ENCODE assay signal across 17 mouse cellular contexts in the genomic region with DNA sequence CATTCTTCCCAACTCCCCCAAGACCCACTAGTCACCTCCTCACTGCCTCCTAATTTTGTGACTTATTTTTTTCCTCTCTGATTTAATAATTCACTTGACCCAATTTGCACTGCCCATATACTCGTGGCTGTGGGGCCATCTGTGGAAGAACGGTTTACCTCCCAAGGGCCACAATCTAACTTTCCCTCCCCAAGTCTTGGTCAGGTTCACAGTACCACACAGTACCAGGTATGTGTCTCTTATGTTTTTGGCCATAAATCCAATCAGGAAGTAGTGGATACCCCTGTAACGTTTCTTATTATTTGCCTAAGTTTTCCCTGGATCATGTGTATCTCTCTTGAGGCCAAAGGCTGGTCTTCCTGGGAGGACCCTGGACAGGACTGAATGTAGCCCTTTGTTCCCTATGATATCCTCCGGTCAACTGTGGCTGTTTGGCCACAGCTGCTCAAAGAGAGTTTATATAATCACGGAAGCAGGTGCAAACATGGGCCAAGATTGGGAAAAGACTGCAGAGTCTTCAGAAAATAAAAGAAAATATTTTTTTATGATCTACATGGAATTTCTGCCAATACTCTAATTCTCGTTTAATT. TPM values are rescaled to one million over a fixed set of nuclear protein-coding genes. Genes with fewer than 3 reads are reported as not detected.
A peak's percentile ranks its signal among the peaks of the same experiment; 100 is the strongest.
DNase-seq lines count a peak whose midpoint lies in the region; ATAC-seq and TF ChIP-seq lines count a peak whose summit lies in the region.
"Had no signal": no experiment of that assay in that cellular context is flagged by ENCODE, and none has a peak within 500 bp of the region (broad histone marks: within the 10 kb centered on the region; RNA-seq: fewer than 3 reads in every experiment).

No protein-coding gene starts in this region.

- WGBS in liver, embryonic 13.5 days (ENCODE audit: insufficient replicate concordance) = 52% methylated on average over 6 of the region's 6 CpGs
- WGBS in liver, embryonic 11.5 days = 76% methylated on average over 6 of the region's 6 CpGs
- WGBS in liver, postnatal 0 days (ENCODE audit: insufficient replicate concordance) = 57% methylated on average over 6 of the region's 6 CpGs
- 87% methylated on average over 6 of the region's 6 CpGs for WGBS in forebrain, embryonic 13.5 days

- peaks cover 13% of the 10 kb centered on the region; the same call in 1 of the 2 replicates for H3K4me1 ChIP-seq in liver, embryonic 13.5 days (replicated peaks)
- H3K4me1 ChIP-seq in liver, embryonic 11.5 days (replicated peaks; ENCODE audit: control insufficient read depth, insufficient read depth, low read length) = no peaks in the 10 kb centered on the region
- H3K4me1 ChIP-seq in liver, postnatal 0 days (ENCODE audit: insufficient read depth) = 0 out of 2 replicates have a peak, but pooled peaks cover 2% of the 10 kb centered on the region
- H3K4me1 ChIP-seq in forebrain, embryonic 13.5 days = no peaks in the 10 kb centered on the region
- H3K4me1 ChIP-seq: embryonic facial prominence, embryonic 13.5 days; forebrain, embryonic 12.5 days had no signal

- H3K9ac ChIP-seq in liver, embryonic 13.5 days = no peak overlapping the region
- no peak overlapping the region for H3K9ac ChIP-seq in liver, embryonic 11.5 days (ENCODE audit: low read depth, low read length)
- no peak overlapping the region for H3K9ac ChIP-seq in liver, postnatal 0 days (replicated peaks)
- H3K9ac ChIP-seq in forebrain, embryonic 13.5 days = no peak overlapping the region
- H3K9ac ChIP-seq: embryonic facial prominence, embryonic 13.5 days; forebrain, embryonic 12.5 days; forebrain, postnatal 0 days; heart, embryonic 13.5 days had no signal

- H3K4me2 ChIP-seq in liver, embryonic 13.5 days = no peak overlapping the region
- no peak overlapping the region for H3K4me2 ChIP-seq in liver, embryonic 11.5 days
- no peak overlapping the region for H3K4me2 ChIP-seq in liver, postnatal 0 days (ENCODE audit: low read depth, low read length)
- no peak overlapping the region for H3K4me2 ChIP-seq in forebrain, embryonic 13.5 days
- H3K4me2 ChIP-seq: embryonic facial prominence, embryonic 13.5 days; forebrain, embryonic 12.5 days; heart, embryonic 13.5 days had no signal

- no peak overlapping the region for H3K4me3 ChIP-seq in liver, embryonic 13.5 days (replicated peaks)
- H3K4me3 ChIP-seq in liver, embryonic 11.5 days (ENCODE audit: low read depth, low read length) = no peak overlapping the region
- no peak overlapping the region for H3K4me3 ChIP-seq in liver, postnatal 0 days (ENCODE audit: low read depth, low read length)
- no peak overlapping the region for H3K4me3 ChIP-seq in forebrain, embryonic 13.5 days
- H3K4me3 ChIP-seq: embryonic facial prominence, embryonic 13.5 days; forebrain, embryonic 12.5 days; heart, embryonic 13.5 days had no signal

- no peaks in the 10 kb centered on the region for H3K27me3 ChIP-seq in liver, embryonic 13.5 days
- H3K27me3 ChIP-seq in liver, embryonic 11.5 days (replicated peaks; ENCODE audit: control insufficient read depth, insufficient read depth, low read length) = no peaks in the 10 kb centered on the region
- H3K27me3 ChIP-seq in liver, postnatal 0 days (ENCODE audit: insufficient read depth, low read length) = no peaks in the 10 kb centered on the region
- H3K27me3 ChIP-seq in forebrain, embryonic 13.5 days = no peaks in the 10 kb centered on the region
- H3K27me3 ChIP-seq: embryonic facial prominence, embryonic 13.5 days; forebrain, embryonic 12.5 days; heart, embryonic 13.5 days had no signal

- ATAC-seq in liver, embryonic 13.5 days (ENCODE audit: low read depth) = no peak
- no peak for ATAC-seq in liver, embryonic 11.5 days (replicated peaks; ENCODE audit: low FRiP score)
- no peak for ATAC-seq in liver, postnatal 0 days
- ATAC-seq in forebrain, embryonic 13.5 days = no peak
- ATAC-seq: forebrain, postnatal 0 days had no signal

- H3K27ac ChIP-seq in liver, embryonic 13.5 days = peak overlapping the region; percentile 34; the same call in 1 of the 2 replicates
- no peak overlapping the region for H3K27ac ChIP-seq in liver, embryonic 11.5 days (ENCODE audit: low read depth, low read length)
- H3K27ac ChIP-seq in liver, postnatal 0 days (ENCODE audit: low read depth) = peak overlapping the region; percentile 75
- no peak overlapping the region for H3K27ac ChIP-seq in forebrain, embryonic 13.5 days
- H3K27ac ChIP-seq: embryonic facial prominence, embryonic 13.5 days; forebrain, embryonic 12.5 days; heart, embryonic 13.5 days had no signal

- TF ChIP-seq EP300 in liver, postnatal 0 days (IDR thresholded peaks at IDR 0.05; ENCODE audit: low read depth) = no peak

- H3K36me3 ChIP-seq in liver, embryonic 13.5 days = no peaks in the 10 kb centered on the region
- no peaks in the 10 kb centered on the region for H3K36me3 ChIP-seq in liver, embryonic 11.5 days (ENCODE audit: control insufficient read depth, insufficient read depth, low read length)
- no peaks in the 10 kb centered on the region for H3K36me3 ChIP-seq in liver, postnatal 0 days (replicated peaks; ENCODE audit: insufficient read depth, low read length)
- no peaks in the 10 kb centered on the region for H3K36me3 ChIP-seq in forebrain, embryonic 13.5 days (ENCODE audit: poor library complexity, severe bottlenecking)
- H3K36me3 ChIP-seq: embryonic facial prominence, embryonic 13.5 days; forebrain, embryonic 12.5 days; heart, embryonic 13.5 days had no signal

- no peak for TF ChIP-seq CTCF in liver, postnatal 0 days (IDR thresholded peaks at IDR 0.05; ENCODE audit: low read depth)

- peak; percentile 71 for DNase-seq in kidney, adult 9 months
- DNase-seq in kidney, postnatal 10 days = no peak
- DNase-seq in liver, embryonic 13.5 days = no peak
- DNase-seq in liver, embryonic 11.5 days (ENCODE audit: low spot score) = no peak
- DNase-seq in liver, postnatal 0 days = no peak
- DNase-seq: adrenal gland, adult 2 months; adrenal gland, postnatal 25 days; cerebellum, adult 18-20 months; cerebellum, adult 9-11 months; cerebellum, postnatal 36 days; forebrain, postnatal 0 days; gastrocnemius, postnatal 14 days; heart, postnatal 36 days had no signal

- no peaks in the 10 kb centered on the region for H3K9me3 ChIP-seq in liver, embryonic 13.5 days (replicated peaks)
- no peaks in the 10 kb centered on the region for H3K9me3 ChIP-seq in liver, embryonic 11.5 days (ENCODE audit: control insufficient read depth, low read length)
- no peaks in the 10 kb centered on the region for H3K9me3 ChIP-seq in liver, postnatal 0 days (ENCODE audit: low read length)
- no peaks in the 10 kb centered on the region for H3K9me3 ChIP-seq in forebrain, embryonic 13.5 days (replicated peaks)
- H3K9me3 ChIP-seq: embryonic facial prominence, embryonic 13.5 days; forebrain, embryonic 12.5 days; heart, embryonic 13.5 days had no signal

RNA-seq across cellular contexts. Expression of a gene that starts 15.6 kb away (rescaled TPM):
- polyA plus RNA-seq in liver, embryonic 13.5 days (2015; fragmentation: Nextera tagmentation; extraction: Ambion mirVana) = 29.5 and 30.7 TPM in 2 replicates
- 53.8 and 62.2 TPM in 2 replicates for polyA plus RNA-seq in liver, embryonic 11.5 days (2014; fragmentation: Nextera tagmentation; extraction: Ambion mirVana)
- polyA plus RNA-seq in liver, postnatal 0 days (2015; fragmentation: Nextera tagmentation; extraction: Ambion mirVana) = 35.9 and 42.0 TPM in 2 replicates
- 82.7 and 84.7 TPM in 2 replicates for polyA plus RNA-seq in forebrain, embryonic 13.5 days (2015; fragmentation: Nextera tagmentation; extraction: Ambion mirVana)

RNA-seq across cellular contexts. Expression of a gene that starts 29.1 kb away (rescaled TPM):
- 8.8 and 11.4 TPM in 2 replicates for polyA plus RNA-seq in liver, embryonic 13.5 days (2015; fragmentation: Nextera tagmentation; extraction: Ambion mirVana)
- 16.0 TPM in 2 replicates for polyA plus RNA-seq in liver, embryonic 11.5 days (2014; fragmentation: Nextera tagmentation; extraction: Ambion mirVana)
- polyA plus RNA-seq in liver, postnatal 0 days (2015; fragmentation: Nextera tagmentation; extraction: Ambion mirVana) = 5.3 and 6.2 TPM in 2 replicates
- polyA plus RNA-seq in forebrain, embryonic 13.5 days (2015; fragmentation: Nextera tagmentation; extraction: Ambion mirVana) = 14.4 and 14.7 TPM in 2 replicates

Comparison
In these comparisons a context has a peak if more than half of its experiments do, and no peak if none do; other contexts are left out.
1. H3K27ac ChIP-seq: peak in liver, embryonic 13.5 days (single experiment) and liver, postnatal 0 days (single experiment); none in liver, embryonic 11.5 days (single experiment) and forebrain, embryonic 13.5 days (single experiment).